Mouse (Mus musculus) megakaryocyte-erythroid progenitor cell, adult 5-6 weeks (primary cell): ENCODE results near the gene Ces1a. TPM values are rescaled to one million over a fixed set of nuclear protein-coding genes. Genes with fewer than 3 reads are reported as not detected.

Experiments used
- ATAC-seq: replicated peaks from 2 replicates; pipeline ENCODE4 v1.8.0; 2016; ENCODE audit warnings: mild to moderate bottlenecking, inconsistent platforms; ENCODE audit not compliant: severe bottlenecking, poor library complexity, low FRiP score, low TSS enrichment
- total RNA-seq, 2 experiments: library from RNA; stranded (forward) in 1 of 2; stranded (reverse) in 1 of 2; fragments of 200-1000, 215-1000 nt in 1 of 2; fragments of >200 nt in 1 of 2; fragmentation: Nextera tagmentation in 1 of 2; gene quantifications; 2 replicates each; pipeline ENCODE4 v1.2.3; 2014 to 2017

Ces1a gene
- not detected in 2 replicates for total RNA-seq (2014; fragmentation: Nextera tagmentation)
- not detected in 2 replicates for total RNA-seq (2017)

- no peak for ATAC-seq
Measured at GRCm38 (mm10) chr8:93048092-93048491, at the start of gene Ces1a. TSS of gene Ces1a (minus strand) at chr8:93048192.

DNA sequence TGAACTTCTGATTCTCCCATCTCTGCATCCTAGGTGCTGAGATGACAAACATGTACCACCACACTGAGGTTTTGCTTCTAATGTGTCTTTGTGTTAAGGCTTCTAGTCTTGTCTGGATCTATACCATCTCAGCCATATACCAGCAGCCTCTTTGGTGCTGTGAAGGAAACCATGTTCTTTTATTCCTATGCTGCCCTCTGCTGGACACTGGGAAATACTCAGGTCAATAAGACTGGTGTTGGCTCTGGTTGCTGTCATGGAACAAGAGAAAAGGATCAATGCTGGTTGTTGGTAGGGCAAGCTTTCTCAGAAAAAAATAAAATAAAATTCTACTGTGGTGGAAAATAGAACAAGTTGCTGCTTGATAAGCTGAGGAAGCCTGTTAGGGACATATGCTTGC, 47.4 kb upstream of the Ces1a start:
- peak; percentile 83 for ATAC-seq

GRCm38 (mm10) chr8:93091324-93091723, 43.3 kb upstream of the Ces1a start:
- no peak for ATAC-seq

- no peak for ATAC-seq
Measured at GRCm38 (mm10) chr8:93088686-93089122, 40.7 kb upstream of the Ces1a start.

DNA sequence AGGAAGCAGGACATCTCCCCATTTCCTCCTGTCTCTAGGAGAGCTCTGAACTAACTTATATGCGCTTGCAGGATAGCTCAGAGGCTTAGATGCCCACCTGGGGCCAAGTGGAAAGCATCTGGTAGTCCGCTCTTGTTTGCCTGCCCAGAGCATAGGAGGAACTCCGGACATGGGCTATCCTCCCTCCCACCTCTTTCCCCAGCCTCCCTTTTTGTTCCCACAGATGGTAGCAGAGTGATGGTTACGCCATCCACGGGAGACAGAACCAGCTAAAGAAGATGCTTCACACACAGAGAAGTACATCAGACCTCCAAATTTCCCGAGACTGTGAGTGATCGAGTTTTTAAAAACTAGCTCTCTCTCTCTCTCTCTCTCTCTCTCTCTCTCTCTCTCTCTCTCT, 40.2 kb upstream of the Ces1a start:
- ATAC-seq, result no peak

GRCm38 (mm10) chr8:93079887-93080286, 31.9 kb upstream of the Ces1a start, which contains the start of gene Ces1b:
TSS of gene Ces1b (minus strand) at chr8:93080017.
- no peak for ATAC-seq

DNA sequence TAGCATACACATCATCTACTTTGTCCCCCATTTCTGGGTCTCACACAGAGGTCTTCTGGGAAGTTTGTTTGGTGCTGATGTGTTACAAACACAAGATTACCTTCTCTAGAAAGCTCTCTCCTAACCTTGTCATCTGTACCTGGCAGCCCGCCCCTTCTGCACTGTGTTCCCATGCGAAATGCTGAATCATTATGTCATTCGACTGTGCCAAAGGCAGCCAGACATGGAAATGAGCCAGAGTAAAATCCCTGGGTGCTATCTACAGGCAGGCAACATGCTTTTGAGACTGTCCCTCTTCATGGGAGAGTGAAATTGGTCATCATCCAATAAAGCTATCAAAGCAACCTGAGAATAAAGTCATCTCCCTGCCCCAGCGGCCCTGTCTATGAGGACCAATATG, 27.3 kb upstream of the Ces1a start:
- ATAC-seq, result no peak

DNA sequence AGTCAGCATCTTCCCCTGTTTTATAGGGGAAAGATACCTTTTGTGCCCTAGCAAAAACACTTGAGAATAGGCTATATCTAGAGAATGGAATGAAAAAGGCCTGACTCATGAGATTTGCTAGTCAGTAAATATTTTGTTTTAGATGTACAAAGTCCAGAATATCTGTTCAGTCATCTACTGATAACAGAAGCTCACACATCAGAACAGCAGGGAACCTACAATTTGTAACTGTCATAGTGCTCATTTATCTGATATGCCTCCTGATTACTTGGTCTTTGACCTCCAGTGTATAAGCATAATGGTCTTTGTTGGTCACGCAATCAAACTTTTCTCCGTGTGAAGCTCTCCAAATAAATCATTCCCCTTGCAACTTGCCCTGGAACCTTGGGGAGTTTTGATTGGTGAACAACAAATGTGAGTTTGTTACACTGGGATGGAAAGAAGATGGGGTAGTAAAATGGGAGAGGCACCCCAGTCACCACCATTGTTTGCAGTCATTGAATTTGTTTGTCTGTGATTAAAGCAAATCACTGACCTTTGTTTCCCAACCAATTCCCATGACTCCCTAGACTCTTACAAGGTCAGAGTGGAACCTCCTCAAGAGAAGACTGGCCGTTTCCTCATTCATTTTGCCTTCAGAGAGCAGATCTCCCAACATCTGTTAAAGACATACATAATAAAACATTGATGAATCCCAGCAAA, 15.6 kb upstream of the Ces1a start:
- ATAC-seq, result no peak

GRCm38 (mm10) chr8:93059185-93059584, 11.2 kb upstream of the Ces1a start:
- peak; percentile 82; the same call in 1 of the 2 replicates for ATAC-seq

- no peak for ATAC-seq
Measured at GRCm38 (mm10) chr8:93055238-93055637, 7.2 kb upstream of the Ces1a start.

DNA sequence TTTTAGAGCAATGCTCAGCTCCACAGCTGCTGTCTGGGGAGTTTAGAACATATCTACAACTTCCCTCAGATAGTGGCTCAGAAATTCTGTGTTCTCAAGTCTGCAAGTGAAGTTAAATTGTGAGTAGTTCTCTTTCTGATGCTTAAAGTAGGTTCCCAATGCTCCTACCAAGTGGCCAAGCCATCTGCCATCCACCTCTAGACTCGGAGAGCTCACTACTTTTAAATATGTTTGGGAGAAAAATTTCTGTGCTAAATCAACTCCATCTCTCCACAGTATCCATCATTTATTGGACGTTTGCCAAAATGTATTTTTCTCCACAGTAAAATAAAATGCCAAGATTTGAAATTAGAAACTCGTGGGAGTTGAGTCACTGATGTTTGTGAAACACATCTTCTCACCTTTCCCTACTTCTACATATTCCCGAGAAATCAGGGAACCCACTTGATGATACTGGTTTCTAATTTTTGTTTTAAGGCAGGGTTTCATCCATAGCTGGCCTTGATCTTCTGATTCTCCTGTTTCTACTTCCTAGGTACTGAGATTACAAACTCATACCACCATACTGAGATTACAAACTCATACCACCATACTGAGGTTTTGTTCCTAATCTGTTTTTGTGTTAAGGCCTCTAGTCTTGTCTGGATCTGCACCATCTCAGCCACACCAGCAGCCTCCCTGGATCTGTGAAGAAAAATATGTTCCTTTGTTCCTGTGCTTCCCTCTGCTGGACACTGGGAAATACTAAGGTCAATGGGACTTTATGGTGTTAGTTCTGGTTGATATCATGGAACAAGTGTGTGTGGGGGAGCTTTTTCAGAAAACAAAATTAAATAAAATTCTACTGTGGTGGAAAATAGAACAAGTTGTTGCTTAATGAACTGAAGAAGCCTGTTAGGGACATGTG, 771 bp upstream of the Ces1a start:
- ATAC-seq, result no peak

GRCm38 (mm10) chr8:93043083-93043482, 4.9 kb downstream of the Ces1a start:
- no peak for ATAC-seq

GRCm38 (mm10) chr8:93040776-93041567, 7.0 kb downstream of the Ces1a start:
- no peak for ATAC-seq

DNA sequence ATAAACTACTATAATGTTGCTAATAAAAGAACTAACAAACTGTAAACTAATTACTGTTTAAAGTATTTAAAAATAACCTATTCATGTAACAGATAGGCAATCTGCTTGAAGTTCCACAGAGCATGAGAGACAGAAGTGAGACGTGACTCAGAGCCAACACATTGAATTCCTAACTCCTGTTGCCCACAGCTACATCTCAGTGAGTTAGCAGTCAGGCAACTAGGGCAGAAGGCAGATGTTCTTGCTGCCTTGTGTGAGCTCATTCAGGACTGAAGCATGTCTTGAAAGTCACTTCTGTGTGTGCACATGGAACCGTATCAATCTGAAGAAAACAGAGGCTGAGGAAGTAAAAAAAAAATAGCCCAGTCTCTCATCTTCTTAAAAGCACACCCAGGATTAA, 7.7 kb downstream of the Ces1a start:
- ATAC-seq, result no peak

DNA sequence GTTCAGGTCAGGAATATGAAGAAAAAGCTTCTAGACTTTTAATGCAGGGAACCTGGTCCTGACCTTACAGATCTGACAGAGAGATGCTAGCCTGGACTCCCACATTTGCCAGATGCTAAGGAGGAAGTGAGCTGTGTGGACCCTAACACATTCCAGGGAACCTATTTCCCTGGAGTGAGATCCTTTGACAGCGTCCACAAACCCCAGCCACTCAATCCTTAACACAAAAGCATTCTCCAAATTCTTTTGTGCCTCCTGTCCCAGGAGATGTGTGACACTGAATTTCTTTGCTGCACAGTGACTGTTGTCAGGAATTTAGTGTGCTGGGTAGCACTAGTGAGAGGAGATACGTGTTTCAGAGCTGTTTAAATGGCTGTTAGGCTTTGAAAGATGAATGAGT, 9.2 kb downstream of the Ces1a start:
- no peak for ATAC-seq

- no peak for ATAC-seq
Measured at GRCm38 (mm10) chr8:93030664-93031063, 17.3 kb downstream of the Ces1a start.

DNA sequence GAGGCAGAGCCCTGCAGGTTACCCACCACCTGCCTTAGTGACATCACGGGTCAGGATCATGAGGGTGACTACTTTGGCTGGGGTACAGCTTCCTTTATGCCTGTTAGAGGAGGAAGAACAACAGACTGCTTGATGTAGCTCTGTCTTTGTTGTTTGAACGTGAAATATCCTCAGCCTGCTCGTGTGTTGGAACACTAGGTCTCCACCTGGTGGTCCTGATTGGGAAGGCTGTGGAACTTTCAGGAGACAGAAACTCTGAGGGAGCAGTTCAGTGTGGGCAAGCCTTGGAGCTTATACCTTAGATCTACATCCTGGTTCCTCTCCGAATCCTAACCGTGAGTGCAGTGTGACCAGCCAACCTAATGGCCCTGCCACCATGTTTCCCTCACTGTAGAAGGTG, 26.3 kb downstream of the Ces1a start:
- ATAC-seq, result no peak

DNA sequence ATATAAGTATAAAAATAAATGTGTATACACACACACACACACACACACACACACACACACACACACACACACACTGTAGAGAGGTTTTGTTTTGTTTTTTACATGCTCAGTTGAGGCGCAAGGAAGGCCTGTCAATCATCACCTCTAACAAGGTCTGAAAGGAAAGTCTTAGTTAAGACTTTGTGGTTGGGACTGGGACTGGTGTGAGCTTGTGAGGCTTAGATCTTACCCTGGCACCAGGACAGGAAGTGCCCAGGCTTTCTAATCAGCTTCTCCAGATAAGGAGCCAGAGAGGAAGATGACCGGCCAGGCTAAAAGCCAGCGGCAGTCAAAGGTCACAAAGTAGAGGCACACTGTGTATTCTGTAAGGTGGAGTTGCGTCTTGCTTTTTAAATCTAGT, 33.7 kb downstream of the Ces1a start:
- ATAC-seq, result no peak

GRCm38 (mm10) chr8:93012226-93012625, 35.8 kb downstream of the Ces1a start:
- ATAC-seq, result no peak

DNA sequence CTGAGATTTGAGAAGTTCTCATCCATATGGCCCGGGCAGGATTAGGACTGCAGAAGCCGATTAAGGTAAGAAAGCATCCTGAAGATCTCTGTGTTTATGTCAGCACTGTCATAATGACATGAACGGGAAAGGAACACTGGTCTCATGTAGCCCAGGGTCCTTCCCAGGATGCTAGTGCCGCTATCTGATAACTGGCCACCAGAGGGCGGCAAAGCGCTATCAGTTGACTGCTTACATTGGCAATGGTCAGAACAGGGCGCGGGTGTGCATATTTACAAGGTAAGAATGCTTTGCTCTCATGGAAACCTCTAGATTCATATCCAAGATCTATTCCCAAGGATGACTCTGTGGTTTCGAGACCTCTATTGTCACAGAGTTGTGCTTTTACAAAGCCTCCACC, 36.6 kb downstream of the Ces1a start:
- ATAC-seq, result peak; percentile 91
